Mouse (Mus musculus): ENCODE results near the gene Pnpla2. TPM values are rescaled to one million over a fixed set of nuclear protein-coding genes. Genes with fewer than 3 reads are reported as not detected.

Gene Pnpla2
- polyA plus RNA-seq, 1 experiment from 2014 or later: 17.6 TPM

DNA sequence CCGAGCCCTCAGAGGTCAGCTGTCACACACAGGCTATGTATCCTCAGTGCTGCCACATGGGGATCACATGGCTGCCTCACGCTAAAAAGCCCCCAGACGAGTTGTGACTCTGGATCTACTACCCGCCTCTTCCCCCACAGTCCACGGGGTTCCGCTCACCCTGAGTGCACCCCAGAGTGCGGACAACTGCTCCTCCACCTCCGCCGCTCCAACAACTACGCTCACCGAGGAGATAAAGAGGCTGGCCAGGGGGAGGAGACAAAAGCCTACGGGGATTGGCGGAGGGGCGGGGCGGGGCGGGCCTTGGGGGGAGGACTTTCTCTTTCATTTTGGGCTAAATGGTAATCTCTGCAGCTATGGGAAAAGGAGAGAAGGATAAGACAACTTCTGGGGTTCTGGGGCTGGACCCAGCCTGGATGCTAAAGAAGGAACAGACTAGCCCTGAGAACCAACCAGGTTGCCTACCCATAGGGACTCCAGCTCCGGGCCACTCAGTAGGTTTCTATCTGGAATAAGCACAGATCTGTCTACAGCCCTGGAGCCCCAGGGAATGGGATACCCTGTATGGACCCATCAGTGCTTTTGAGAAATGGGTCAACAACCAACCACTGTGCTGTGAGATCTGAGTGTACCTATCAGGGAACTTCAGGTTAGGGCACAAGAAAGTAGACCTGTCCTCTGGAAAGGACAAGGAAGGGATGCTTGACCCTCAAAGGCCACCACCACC, 19.7 kb upstream of the Pnpla2 start:
- H3K4me1 ChIP-seq (ENCODE audit: control insufficient read depth, insufficient read depth, low read length): peaks cover 26% of the 10 kb centered on the region
- DNase-seq (ENCODE audit: low spot score) (peak; percentile 55), ATAC-seq (ENCODE audit: insufficient read depth, low FRiP score, low TSS enrichment) (no peak; the same call in 1 of the 2 replicates)
- WGBS: 4% methylated on average over 17 of the region's 17 CpGs
- H3K9ac ChIP-seq (ENCODE audit: low read length): peak overlapping the region; percentile 69
- H3K9me3 ChIP-seq (ENCODE audit: control insufficient read depth, low read length): no peaks in the 10 kb centered on the region
- peak overlapping the region; percentile 24 for H3K27ac ChIP-seq (ENCODE audit: low read depth, low read length)
- no peaks in the 10 kb centered on the region for H3K27me3 ChIP-seq (ENCODE audit: control insufficient read depth, insufficient read depth, low read length)
- H3K36me3 ChIP-seq (ENCODE audit: control insufficient read depth, insufficient read depth, low read length): peaks cover 9% of the 10 kb centered on the region
- peak overlapping the region; percentile 45 for H3K4me3 ChIP-seq (ENCODE audit: low read depth, low read length)
- peak overlapping the region; percentile 74 for H3K4me2 ChIP-seq (ENCODE audit: low read depth)

- Histone ChIP-seq H3K27me3 (ENCODE audit: control insufficient read depth, insufficient read depth, low read length) (no peaks in the 10 kb centered on the region), H3K4me2 (ENCODE audit: low read depth) (peak overlapping the region; percentile 85), H3K27ac (ENCODE audit: low read depth, low read length) (no peak overlapping the region), H3K4me1 (ENCODE audit: control insufficient read depth, insufficient read depth, low read length) (peaks cover 26% of the 10 kb centered on the region), H3K9ac (ENCODE audit: low read length) (no peak overlapping the region), H3K36me3 (ENCODE audit: control insufficient read depth, insufficient read depth, low read length) (peaks cover 7% of the 10 kb centered on the region), H3K9me3 (ENCODE audit: control insufficient read depth, low read length) (no peaks in the 10 kb centered on the region), H3K4me3 (ENCODE audit: low read depth, low read length) (peak overlapping the region; percentile 63)
- ATAC-seq (ENCODE audit: insufficient read depth, low FRiP score, low TSS enrichment) (no peak), DNase-seq (ENCODE audit: low spot score) (no peak)
- 78% methylated on average over 9 of the region's 9 CpGs for WGBS
Observed at GRCm38 (mm10) chr7:141435856-141436522, 19.0 kb upstream of the Pnpla2 start.

DNA sequence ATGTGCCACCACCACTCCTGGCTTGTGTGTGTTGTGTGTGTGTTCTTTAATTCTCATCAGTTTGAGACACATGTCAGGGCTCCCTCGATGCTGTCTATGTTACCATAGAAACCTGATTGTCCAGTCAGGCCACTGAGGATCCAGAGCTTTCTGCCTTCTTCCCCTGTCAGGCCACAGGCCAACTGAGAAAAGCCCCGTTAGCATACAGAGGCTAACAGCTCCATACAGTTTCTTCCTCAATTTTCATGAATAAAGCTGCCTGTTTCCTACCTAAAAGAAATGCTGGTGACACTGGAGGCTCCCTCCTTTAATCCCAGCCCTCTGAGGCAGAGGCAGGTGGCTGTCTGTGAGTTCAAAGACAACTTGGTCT, 18.5 kb upstream of the Pnpla2 start:
- H3K27me3 ChIP-seq (ENCODE audit: control insufficient read depth, insufficient read depth, low read length): no peaks in the 10 kb centered on the region
- DNase-seq (ENCODE audit: low spot score) (no peak), ATAC-seq (ENCODE audit: insufficient read depth, low FRiP score, low TSS enrichment) (no peak)
- H3K9ac ChIP-seq (ENCODE audit: low read length): peak overlapping the region; percentile 77; the same call in 1 of the 2 replicates
- H3K9me3 ChIP-seq (ENCODE audit: control insufficient read depth, low read length): no peaks in the 10 kb centered on the region
- peaks cover 26% of the 10 kb centered on the region for H3K4me1 ChIP-seq (ENCODE audit: control insufficient read depth, insufficient read depth, low read length)
- H3K27ac ChIP-seq (ENCODE audit: low read depth, low read length): no peak overlapping the region
- 64% methylated on average over 2 of the region's 2 CpGs for WGBS
- peak overlapping the region; percentile 63 for H3K4me3 ChIP-seq (ENCODE audit: low read depth, low read length)
- peak overlapping the region; percentile 85 for H3K4me2 ChIP-seq (ENCODE audit: low read depth)
- peaks cover 8% of the 10 kb centered on the region for H3K36me3 ChIP-seq (ENCODE audit: control insufficient read depth, insufficient read depth, low read length)

DNA sequence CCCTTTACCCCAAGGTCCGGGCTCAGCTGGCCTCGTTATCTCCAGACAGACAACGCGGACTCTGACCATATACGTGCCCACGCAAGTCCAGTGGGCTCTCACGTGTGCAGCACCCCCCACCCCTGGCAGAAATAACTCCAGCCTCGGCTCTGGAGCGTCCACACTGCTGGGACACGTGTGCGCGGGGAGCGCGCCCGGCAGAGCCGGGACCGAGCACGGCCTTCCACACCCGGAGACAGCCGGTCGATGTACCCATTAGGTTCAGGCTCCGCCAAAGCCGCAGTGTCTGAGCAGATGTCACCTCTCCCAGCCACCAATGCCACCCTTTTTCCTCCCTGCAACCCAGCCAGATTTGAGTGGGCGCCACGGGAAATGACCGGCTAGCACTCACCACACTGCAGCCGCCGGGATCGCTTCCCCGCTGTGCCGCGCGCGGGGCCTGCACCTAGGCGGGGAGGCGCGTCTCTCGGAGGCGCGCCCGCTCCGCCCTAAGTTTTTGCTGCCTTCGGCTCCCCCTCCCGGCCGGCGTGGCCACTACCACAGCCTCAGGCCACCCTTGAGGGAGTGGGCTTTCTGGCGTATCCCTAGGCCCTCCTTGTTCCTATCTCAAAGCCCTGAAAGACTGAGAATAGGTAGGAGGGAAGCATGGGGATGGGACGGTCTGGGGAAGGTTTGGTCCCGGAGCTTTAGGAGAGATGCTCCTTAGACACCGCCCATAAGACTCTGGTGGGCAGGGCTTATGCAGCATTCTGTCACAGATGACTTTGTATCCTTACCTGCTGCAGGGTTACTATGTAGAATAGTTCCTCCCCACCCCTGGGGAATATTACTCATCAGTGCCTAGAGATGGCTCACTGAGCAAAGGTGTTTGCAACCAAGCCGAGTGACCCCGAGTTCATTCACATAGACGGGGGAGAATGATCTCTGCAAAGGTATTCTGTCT, 17.5 kb upstream of the Pnpla2 start, which contains the start of gene Slc25a22:
Gene Slc25a22, minus strand, starts transcription at position 715 of the 943 bp plus-strand sequence.
- Histone ChIP-seq H3K4me1 (ENCODE audit: control insufficient read depth, insufficient read depth, low read length) (peaks cover 31% of the 10 kb centered on the region), H3K4me2 (ENCODE audit: low read depth) (peak within 1 kb of the TSS; percentile 85), H3K9ac (ENCODE audit: low read length) (peak within 1 kb of the TSS; percentile 77), H3K27ac (ENCODE audit: low read depth, low read length) (0 out of 2 replicates have a peak within 1 kb of the TSS, but pooled peaks have one; percentile 23), H3K9me3 (ENCODE audit: control insufficient read depth, low read length) (no peaks in the 10 kb centered on the region), H3K36me3 (ENCODE audit: control insufficient read depth, insufficient read depth, low read length) (peaks cover 5% of the 10 kb centered on the region), H3K27me3 (ENCODE audit: control insufficient read depth, insufficient read depth, low read length) (no peaks in the 10 kb centered on the region), H3K4me3 (ENCODE audit: low read depth, low read length) (peak within 1 kb of the TSS; percentile 63)
- 7% methylated on average over 53 of the region's 53 CpGs for whole genome bisulfite sequencing
- DNase-seq (ENCODE audit: low spot score) (peak; percentile 90), ATAC-seq (ENCODE audit: insufficient read depth, low FRiP score, low TSS enrichment) (peak; percentile 68)

GRCm38 (mm10) chr7:141438201-141438968, 16.6 kb upstream of the Pnpla2 start:
- Histone ChIP-seq H3K4me3 (ENCODE audit: low read depth, low read length) (no peak overlapping the region), H3K36me3 (ENCODE audit: control insufficient read depth, insufficient read depth, low read length) (peaks cover 3% of the 10 kb centered on the region; the same call in 1 of the 2 replicates), H3K4me1 (ENCODE audit: control insufficient read depth, insufficient read depth, low read length) (peaks cover 40% of the 10 kb centered on the region), H3K4me2 (ENCODE audit: low read depth) (no peak overlapping the region), H3K9ac (ENCODE audit: low read length) (no peak overlapping the region), H3K27me3 (ENCODE audit: control insufficient read depth, insufficient read depth, low read length) (no peaks in the 10 kb centered on the region), H3K9me3 (ENCODE audit: control insufficient read depth, low read length) (no peaks in the 10 kb centered on the region), H3K27ac (ENCODE audit: low read depth, low read length) (no peak overlapping the region)
- ATAC-seq (ENCODE audit: insufficient read depth, low FRiP score, low TSS enrichment) (no peak), DNase-seq (ENCODE audit: low spot score) (no peak)
- WGBS: 91% methylated on average over 12 of the region's 12 CpGs

DNA sequence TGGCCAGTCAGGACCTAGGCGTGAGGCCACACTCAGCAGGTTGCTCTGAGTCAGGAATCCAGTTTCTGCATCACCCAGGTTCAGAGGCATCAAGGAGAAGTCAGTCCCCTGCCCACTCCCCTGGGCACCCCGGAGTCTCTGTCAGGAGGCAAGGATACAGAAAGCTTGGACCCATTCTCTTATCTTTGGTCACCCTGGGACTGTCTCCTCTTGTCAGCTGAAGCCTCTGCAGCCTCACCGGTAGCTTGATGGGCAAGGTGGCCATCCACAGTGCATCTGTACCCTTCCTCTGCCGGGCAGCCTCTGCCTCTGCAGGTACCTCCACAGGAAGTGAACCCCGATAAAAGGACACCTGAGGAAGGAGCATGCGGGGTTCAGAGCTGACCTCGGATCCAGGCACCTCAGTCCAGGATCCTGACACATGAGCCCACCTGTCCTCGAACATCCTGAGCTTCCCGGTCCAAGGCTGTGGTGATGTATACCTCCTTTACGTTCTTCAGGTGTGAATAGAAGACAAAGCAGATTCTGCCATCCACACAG, 15.8 kb upstream of the Pnpla2 start:
- DNase-seq (ENCODE audit: low spot score) (no peak), ATAC-seq (ENCODE audit: insufficient read depth, low FRiP score, low TSS enrichment) (no peak)
- H3K4me2 ChIP-seq (ENCODE audit: low read depth): no peak overlapping the region
- peaks cover 33% of the 10 kb centered on the region for H3K4me1 ChIP-seq (ENCODE audit: control insufficient read depth, insufficient read depth, low read length)
- no peaks in the 10 kb centered on the region for H3K9me3 ChIP-seq (ENCODE audit: control insufficient read depth, low read length)
- no peaks in the 10 kb centered on the region for H3K27me3 ChIP-seq (ENCODE audit: control insufficient read depth, insufficient read depth, low read length)
- WGBS: 95% methylated on average over 10 of the region's 10 CpGs
- no peak overlapping the region for H3K27ac ChIP-seq (ENCODE audit: low read depth, low read length)
- H3K9ac ChIP-seq (ENCODE audit: low read length): no peak overlapping the region
- 0 out of 2 replicates have a peak, but pooled peaks cover 3% of the 10 kb centered on the region for H3K36me3 ChIP-seq (ENCODE audit: control insufficient read depth, insufficient read depth, low read length)
- no peak overlapping the region for H3K4me3 ChIP-seq (ENCODE audit: low read depth, low read length)

GRCm38 (mm10) chr7:141439811-141440210, 15.2 kb upstream of the Pnpla2 start:
- DNase-seq (ENCODE audit: low spot score): no peak
- Histone ChIP-seq H3K4me3 (ENCODE audit: low read depth, low read length) (no peak overlapping the region), H3K9ac (ENCODE audit: low read length) (no peak overlapping the region), H3K27ac (ENCODE audit: low read depth, low read length) (no peak overlapping the region), H3K36me3 (ENCODE audit: control insufficient read depth, insufficient read depth, low read length) (0 out of 2 replicates have a peak, but pooled peaks cover 3% of the 10 kb centered on the region), H3K9me3 (ENCODE audit: control insufficient read depth, low read length) (no peaks in the 10 kb centered on the region), H3K4me2 (ENCODE audit: low read depth) (no peak overlapping the region), H3K27me3 (ENCODE audit: control insufficient read depth, insufficient read depth, low read length) (no peaks in the 10 kb centered on the region), H3K4me1 (ENCODE audit: control insufficient read depth, insufficient read depth, low read length) (peaks cover 27% of the 10 kb centered on the region)
- no peak for ATAC-seq (ENCODE audit: insufficient read depth, low FRiP score, low TSS enrichment)
- WGBS: 95% methylated on average over 11 of the region's 11 CpGs
